Mouse (Mus musculus) cortical plate, adult 2 months (tissue): ENCODE data around the gene Psmc6.

Source experiments
- CTCF ChIP-seq: fragments of 200-500 bp; IDR thresholded peaks from 2 replicates; pipeline ENCODE4 v1.5.1; 2011; ENCODE audit warnings: mild to moderate bottlenecking, control low read depth, low read length; ENCODE audit not compliant: insufficient read depth; ENCODE audit errors: extremely low read depth
- POLR2A ChIP-seq: fragments of 200-500 bp; IDR thresholded peaks from 2 replicates; pipeline ENCODE4 v1.6.1; 2011; ENCODE audit warnings: mild to moderate bottlenecking, low read length, control low read depth; ENCODE audit not compliant: insufficient read depth; ENCODE audit errors: extremely low read depth

DNA sequence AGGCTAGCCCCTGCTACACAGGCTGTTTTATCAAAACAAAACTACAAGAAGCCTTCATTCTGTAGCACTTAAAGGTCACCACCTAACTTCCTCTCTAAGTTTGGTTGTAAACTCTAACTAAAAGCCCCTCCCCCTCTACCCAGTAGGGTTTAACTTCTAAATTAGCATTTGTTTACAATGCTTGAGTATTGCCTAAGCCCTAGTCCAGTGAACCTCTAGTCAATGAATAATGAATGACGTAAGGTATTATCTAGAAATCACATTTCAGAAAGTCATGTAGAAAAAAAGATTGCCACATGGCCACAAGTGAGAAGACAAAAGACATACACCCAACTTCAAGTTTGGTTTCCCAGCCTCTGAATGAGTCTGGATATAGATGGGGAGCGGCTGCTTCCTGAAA is 57.9 kb downstream of the Psmc6 start:
- TF ChIP-seq CTCF, result no peak
- no peak for TF ChIP-seq POLR2A
